Mouse (Mus musculus): ENCODE data around the gene Col4a2. TPM values are rescaled to one million over a fixed set of nuclear protein-coding genes. Genes with fewer than 3 reads are reported as not detected.

Gene Col4a2
- not detected for polyA plus RNA-seq (2017; shearing (Covaris generic))

GRCm38 (mm10) chr8:11312349-11313175 lies at the start of gene Col4a2, which contains the start of gene Col4a1:
Gene Col4a2 (plus strand): TSS chr8:11312805.
Gene Col4a1 (minus strand): TSS chr8:11312826.
- no peak for ATAC-seq

- ATAC-seq = no peak
Measured at GRCm38 (mm10) chr8:11263848-11264247, 48.8 kb upstream of the Col4a2 start.

GRCm38 (mm10) chr8:11265971-11266370 lies 46.6 kb upstream of the Col4a2 start:
- ATAC-seq = no peak

- no peak for ATAC-seq
Measured at GRCm38 (mm10) chr8:11266471-11266870, 46.1 kb upstream of the Col4a2 start.

GRCm38 (mm10) chr8:11268753-11269152 lies 43.9 kb upstream of the Col4a2 start:
- no peak for ATAC-seq

- ATAC-seq = no peak
Measured at GRCm38 (mm10) chr8:11270826-11271225, 41.8 kb upstream of the Col4a2 start.

GRCm38 (mm10) chr8:11272205-11272604 lies 40.4 kb upstream of the Col4a2 start:
- no peak for ATAC-seq

- ATAC-seq = no peak
Measured at GRCm38 (mm10) chr8:11273506-11274158, 39.0 kb upstream of the Col4a2 start.

GRCm38 (mm10) chr8:11274415-11274814 lies 38.2 kb upstream of the Col4a2 start:
- no peak for ATAC-seq

GRCm38 (mm10) chr8:11276286-11276685 lies 36.3 kb upstream of the Col4a2 start:
- no peak for ATAC-seq

- no peak for ATAC-seq
Measured at GRCm38 (mm10) chr8:11277602-11278051, 35.0 kb upstream of the Col4a2 start.

GRCm38 (mm10) chr8:11278101-11278611 lies 34.4 kb upstream of the Col4a2 start:
- ATAC-seq = no peak

- no peak for ATAC-seq
Measured at GRCm38 (mm10) chr8:11279296-11279826, 33.2 kb upstream of the Col4a2 start.

GRCm38 (mm10) chr8:11280721-11281268 lies 31.8 kb upstream of the Col4a2 start:
- ATAC-seq = no peak

- ATAC-seq = no peak
Measured at GRCm38 (mm10) chr8:11282139-11282538, 30.5 kb upstream of the Col4a2 start.

- ATAC-seq = no peak
Measured at GRCm38 (mm10) chr8:11282696-11283095, 29.9 kb upstream of the Col4a2 start.

GRCm38 (mm10) chr8:11283217-11283616 lies 29.4 kb upstream of the Col4a2 start:
- no peak for ATAC-seq

GRCm38 (mm10) chr8:11285437-11285836 lies 27.2 kb upstream of the Col4a2 start:
- ATAC-seq = no peak

GRCm38 (mm10) chr8:11287139-11287538 lies 25.5 kb upstream of the Col4a2 start:
- ATAC-seq = no peak

- no peak for ATAC-seq
Measured at GRCm38 (mm10) chr8:11288286-11288685, 24.3 kb upstream of the Col4a2 start.

GRCm38 (mm10) chr8:11290533-11290932 lies 22.1 kb upstream of the Col4a2 start:
- ATAC-seq = no peak

- ATAC-seq = no peak
Measured at GRCm38 (mm10) chr8:11292611-11293010, 20.0 kb upstream of the Col4a2 start.

Measured in CD4-positive, CD25-positive, alpha-beta regulatory T cell, adult 4 months (primary cell).